Mouse (Mus musculus): ENCODE results near the gene Nabp2.
A peak's percentile ranks its signal among the peaks of the same experiment; 100 is the strongest.

Nabp2 gene

GRCm38 (mm10) chr10:128411211-128412054, at the start of gene Nabp2, which contains the start of gene Rnf41:
Gene Nabp2, minus strand, starts transcription at chr10:128411492.
Gene Rnf41, plus strand, starts transcription at chr10:128411657.
- DNase-seq: peak; percentile 98

GRCm38 (mm10) chr10:128460270-128460630, 49.0 kb upstream of the Nabp2 start:
- peak; percentile 22 for DNase-seq

GRCm38 (mm10) chr10:128459409-128460269, 48.3 kb upstream of the Nabp2 start:
- peak; percentile 66 for DNase-seq

GRCm38 (mm10) chr10:128458719-128459408, 47.6 kb upstream of the Nabp2 start, which contains the start of gene Smarcc2:
Gene Smarcc2, plus strand, starts transcription at chr10:128459248.
- DNase-seq: peak; percentile 85

GRCm38 (mm10) chr10:128458348-128458718, 47.0 kb upstream of the Nabp2 start:
- peak; percentile 90 for DNase-seq

GRCm38 (mm10) chr10:128457676-128458075, 46.4 kb upstream of the Nabp2 start:
- DNase-seq: no peak

- peak; percentile 63 for DNase-seq
Measured at GRCm38 (mm10) chr10:128455280-128455679, 44.0 kb upstream of the Nabp2 start.

- DNase-seq: no peak
Measured at GRCm38 (mm10) chr10:128454471-128454870, 43.2 kb upstream of the Nabp2 start.

- DNase-seq: no peak
Measured at GRCm38 (mm10) chr10:128451014-128451413, 39.7 kb upstream of the Nabp2 start.

GRCm38 (mm10) chr10:128445407-128445806, 34.1 kb upstream of the Nabp2 start:
- no peak for DNase-seq

GRCm38 (mm10) chr10:128444354-128444753, 33.1 kb upstream of the Nabp2 start:
- no peak for DNase-seq

GRCm38 (mm10) chr10:128442718-128443117, 31.4 kb upstream of the Nabp2 start:
- no peak for DNase-seq

- no peak for DNase-seq
Measured at GRCm38 (mm10) chr10:128441324-128442119, 30.2 kb upstream of the Nabp2 start.

- DNase-seq: peak; percentile 50
Measured at GRCm38 (mm10) chr10:128440407-128440806, 29.1 kb upstream of the Nabp2 start.

- peak; percentile 31 for DNase-seq
Measured at GRCm38 (mm10) chr10:128438675-128439279, 27.5 kb upstream of the Nabp2 start.

- DNase-seq: peak; percentile 30
Measured at GRCm38 (mm10) chr10:128436376-128436775, 25.1 kb upstream of the Nabp2 start.

- DNase-seq: no peak
Measured at GRCm38 (mm10) chr10:128435873-128436272, 24.6 kb upstream of the Nabp2 start.

- DNase-seq: peak; percentile 15
Measured at GRCm38 (mm10) chr10:128435186-128435823, 24.0 kb upstream of the Nabp2 start.

- DNase-seq: peak; percentile 67
Measured at GRCm38 (mm10) chr10:128434681-128435080, 23.4 kb upstream of the Nabp2 start.

GRCm38 (mm10) chr10:128433417-128433816, 22.1 kb upstream of the Nabp2 start:
- no peak for DNase-seq

GRCm38 (mm10) chr10:128429454-128429853, 18.2 kb upstream of the Nabp2 start:
- DNase-seq: no peak
